Mouse (Mus musculus) ES-Bruce4 (cell line): Measurements from ENCODE around the gene Zfp384. TPM values are rescaled to one million over a fixed set of nuclear protein-coding genes. Genes with fewer than 3 reads are reported as not detected.

ENCODE experiments used
- H3K27ac ChIP-seq: 2 replicates; pipeline ENCODE4 v1.5.1; 2012; ENCODE audit warnings: low read length, inconsistent platforms; ENCODE audit not compliant: insufficient read depth
- H3K27me3 ChIP-seq: 2 replicates; pipeline ENCODE4 v1.6.1; 2012; ENCODE audit warnings: mild to moderate bottlenecking, low read length, inconsistent platforms; ENCODE audit not compliant: control insufficient read depth, poor library complexity, insufficient read depth, severe bottlenecking
- H3K36me3 ChIP-seq: 2 replicates; pipeline ENCODE4 v1.6.1; 2012; ENCODE audit warnings: inconsistent platforms, mild to moderate bottlenecking, low read length, moderate library complexity; ENCODE audit not compliant: control insufficient read depth, poor library complexity, insufficient read depth, severe bottlenecking
- H3K4me1 ChIP-seq: one replicate; pipeline ENCODE4 v1.8.1; 2011; ENCODE audit warnings: low read length; ENCODE audit not compliant: control insufficient read depth, insufficient read depth
- H3K4me3 ChIP-seq: 2 replicates; pipeline ENCODE4 v1.5.1; 2011; ENCODE audit warnings: low read depth, mild to moderate bottlenecking, low read length
- H3K9ac ChIP-seq: 2 replicates; pipeline ENCODE4 v1.6.1; 2012; ENCODE audit warnings: low read depth, mild to moderate bottlenecking, inconsistent platforms; ENCODE audit not compliant: poor library complexity, severe bottlenecking
- H3K9me3 ChIP-seq: replicated peaks from 2 replicates; pipeline ENCODE4 v1.6.1; 2012; ENCODE audit warnings: mild to moderate bottlenecking, low read length, inconsistent platforms; ENCODE audit not compliant: control insufficient read depth, poor library complexity, insufficient read depth, severe bottlenecking
- CTCF ChIP-seq: IDR thresholded peaks from one replicate; pipeline ENCODE4 v1.8.1; 2011; ENCODE audit warnings: low read depth, low read length
- EP300 ChIP-seq: IDR thresholded peaks from 2 replicates; pipeline ENCODE4 v1.6.1; 2011; ENCODE audit warnings: low read depth, low read length; ENCODE audit not compliant: insufficient read depth
- POLR2A ChIP-seq: IDR thresholded peaks from one replicate; pipeline ENCODE4 v1.8.1; 2011; ENCODE audit warnings: low read length; ENCODE audit not compliant: insufficient read depth
- polyA plus RNA-seq: library from polyadenylated mRNA; stranded (reverse); fragments of >200 nt; gene quantifications from 2 replicates; pipeline ENCODE4 v1.2.4, GENCODE M21; 2011; ENCODE audit warnings: low read depth; ENCODE audit not compliant: missing spikeins, insufficient read depth, insufficient read length

The Zfp384 gene
- 32.4 and 33.8 TPM in 2 replicates for polyA plus RNA-seq

GRCm38 (mm10) chr6:125009129-125009180 is at the start of gene Zfp384:
Gene Zfp384 (plus strand): TSS chr6:125009145.
- Histone ChIP-seq H3K9me3 (no peaks in the 10 kb centered on the region), H3K4me3 (peak within 1 kb of the TSS; percentile 86), H3K9ac (peak within 1 kb of the TSS; percentile 98), H3K36me3 (peaks cover 6% of the 10 kb centered on the region), H3K27me3 (no peaks in the 10 kb centered on the region), H3K27ac (peak within 1 kb of the TSS; percentile 84), H3K4me1 (peaks cover 5% of the 10 kb centered on the region)
- no peak for TF ChIP-seq CTCF
- no peak for TF ChIP-seq POLR2A
- TF ChIP-seq EP300: no peak

- Histone ChIP-seq H3K4me3 (no peak overlapping the region), H3K27ac (no peak overlapping the region), H3K9me3 (no peaks in the 10 kb centered on the region), H3K9ac (no peak overlapping the region), H3K4me1 (no peaks in the 10 kb centered on the region), H3K27me3 (no peaks in the 10 kb centered on the region), H3K36me3 (peaks cover 41% of the 10 kb centered on the region)
- no peak for TF ChIP-seq CTCF
Measured at GRCm38 (mm10) chr6:124959960-124960359, 49.0 kb upstream of the Zfp384 start.

GRCm38 (mm10) chr6:124961021-124961420 is 47.9 kb upstream of the Zfp384 start:
- Histone ChIP-seq H3K27ac (0 out of 2 replicates have a peak overlapping the region, but pooled peaks have one; percentile 10), H3K4me3 (no peak overlapping the region), H3K9me3 (no peaks in the 10 kb centered on the region), H3K9ac (no peak overlapping the region; the same call in 1 of the 2 replicates), H3K27me3 (no peaks in the 10 kb centered on the region), H3K36me3 (peaks cover 41% of the 10 kb centered on the region), H3K4me1 (no peaks in the 10 kb centered on the region)
- TF ChIP-seq EP300 (no peak), CTCF (no peak), POLR2A (no peak)

GRCm38 (mm10) chr6:124964638-124965037 is 44.3 kb upstream of the Zfp384 start:
- H3K4me3 ChIP-seq: peak overlapping the region; percentile 95
- H3K27ac ChIP-seq: peak overlapping the region; percentile 58
- peak overlapping the region; percentile 90 for H3K9ac ChIP-seq
- H3K36me3 ChIP-seq: peaks cover 24% of the 10 kb centered on the region
- TF ChIP-seq POLR2A: no peak
- TF ChIP-seq CTCF: no peak
- no peak for TF ChIP-seq EP300
- H3K9me3 ChIP-seq: no peaks in the 10 kb centered on the region
- no peaks in the 10 kb centered on the region for H3K4me1 ChIP-seq
- H3K27me3 ChIP-seq: no peaks in the 10 kb centered on the region

- Histone ChIP-seq H3K36me3 (peaks cover 20% of the 10 kb centered on the region), H3K27me3 (no peaks in the 10 kb centered on the region), H3K4me1 (no peaks in the 10 kb centered on the region), H3K4me3 (peak within 1 kb of the TSS; percentile 95), H3K27ac (peak within 1 kb of the TSS; percentile 88), H3K9ac (peak within 1 kb of the TSS; percentile 90), H3K9me3 (no peaks in the 10 kb centered on the region)
- TF ChIP-seq POLR2A (no peak), CTCF (no peak), EP300 (peak; percentile 60; the same call in 1 of the 2 replicates)
Measured at GRCm38 (mm10) chr6:124965088-124965719, 43.7 kb upstream of the Zfp384 start, which contains the start of gene Cops7a. Gene Cops7a (minus strand): TSS chr6:124965538.

GRCm38 (mm10) chr6:124965747-124966146 is 43.2 kb upstream of the Zfp384 start:
- Histone ChIP-seq H3K27ac (peak overlapping the region; percentile 88), H3K9me3 (no peaks in the 10 kb centered on the region), H3K36me3 (peaks cover 19% of the 10 kb centered on the region), H3K27me3 (no peaks in the 10 kb centered on the region), H3K4me1 (no peaks in the 10 kb centered on the region), H3K4me3 (peak overlapping the region; percentile 95), H3K9ac (peak overlapping the region; percentile 90)
- TF ChIP-seq EP300 (no peak), CTCF (no peak), POLR2A (no peak)
